Mouse (Mus musculus): ENCODE results near the gene Nacc1.

DNA sequence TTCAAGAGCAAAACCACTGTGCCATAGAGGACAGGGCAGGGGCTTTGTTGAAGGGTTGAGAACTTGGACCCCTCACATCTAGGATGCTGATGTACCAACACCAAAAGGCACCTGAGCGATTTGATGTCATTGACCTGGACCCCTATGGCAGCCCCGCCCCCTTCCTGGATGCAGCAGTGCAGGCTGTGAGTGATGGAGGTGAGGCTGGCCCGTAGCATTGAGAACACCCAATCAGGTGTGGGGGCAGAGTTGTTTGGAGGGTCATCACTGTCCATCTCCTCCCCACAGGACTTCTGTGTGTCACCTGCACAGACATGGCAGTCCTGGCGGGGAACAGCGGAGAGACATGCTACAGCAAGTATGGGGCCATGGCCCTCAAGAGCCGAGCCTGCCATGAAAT is 7.5 kb upstream of the Nacc1 start:
- no peak for TF ChIP-seq POLR2A (IDR thresholded peaks at IDR 0.05; ENCODE audit: insufficient read depth, low read depth, low read length)
- TF ChIP-seq CTCF (IDR thresholded peaks at IDR 0.05), result no peak
- TF ChIP-seq EP300 (IDR thresholded peaks at IDR 0.05; ENCODE audit: insufficient read depth, low read depth, low read length), result no peak
